Mouse (Mus musculus) spleen, adult 2 months (tissue): ENCODE results near the gene Nav3. TPM values are rescaled to one million over a fixed set of nuclear protein-coding genes. Genes with fewer than 3 reads are reported as not detected.

Experiments
- DNase-seq, 2 experiments: peaks; one replicate each; pipeline versions ENCODE4 v3.0.0 to v3.0.0-alpha.2; 2012 to 2021; ENCODE audit warnings: low spot score in 2 of 2, low read depth in 1 of 2
- H3K27ac ChIP-seq: fragments of 200-500 bp; 2 replicates; pipeline ENCODE4 v1.5.1; 2012; ENCODE audit warnings: low read length, inconsistent platforms; ENCODE audit not compliant: insufficient read depth
- H3K27me3 ChIP-seq: fragments of 200-500 bp; 2 replicates; pipeline ENCODE4 v1.6.1; 2012; ENCODE audit warnings: mild to moderate bottlenecking, moderate library complexity, low read length, inconsistent platforms; ENCODE audit not compliant: control insufficient read depth, insufficient read depth
- H3K36me3 ChIP-seq: fragments of 200-500 bp; 2 replicates; pipeline ENCODE4 v1.6.1; 2012; ENCODE audit warnings: mild to moderate bottlenecking, low read length, inconsistent platforms; ENCODE audit not compliant: control insufficient read depth, insufficient read depth
- H3K4me1 ChIP-seq: fragments of 200-500 bp; 2 replicates; pipeline ENCODE4 v1.6.1; 2011; ENCODE audit warnings: inconsistent platforms; ENCODE audit not compliant: control insufficient read depth, insufficient read depth, insufficient read length
- H3K4me3 ChIP-seq: fragments of 200-500 bp; 2 replicates; pipeline ENCODE4 v1.5.1; 2011; ENCODE audit warnings: mild to moderate bottlenecking, inconsistent platforms; ENCODE audit not compliant: insufficient read depth, insufficient read length; ENCODE audit errors: extremely low read depth
- CTCF ChIP-seq: fragments of 200-500 bp; IDR thresholded peaks from 2 replicates; pipeline ENCODE4 v1.5.1; 2011; ENCODE audit warnings: mild to moderate bottlenecking, inconsistent platforms; ENCODE audit not compliant: insufficient read depth, insufficient read length, insufficient replicate concordance; ENCODE audit errors: extremely low read depth
- POLR2A ChIP-seq: fragments of 200-500 bp; IDR thresholded peaks from 2 replicates; pipeline ENCODE4 v1.6.1; 2011; ENCODE audit warnings: low read depth, low read length, inconsistent platforms
- WGBS: fragments of 180-500 bp; shearing (Covaris S2); methylation state at CpG from one replicate; pipeline ENCODE4 v1.1.7; 2018; 5-methylcytosine and 5-hydroxymethylcytosine counted together
- polyA plus RNA-seq: library from polyadenylated mRNA; depleted of rRNA; stranded (reverse); fragments of >200 nt; gene quantifications from 2 replicates; pipeline ENCODE4 v1.2.3, GENCODE M21; 2012

The Nav3 gene
- polyA plus RNA-seq, 1 experiment, result 0.39 TPM

DNA sequence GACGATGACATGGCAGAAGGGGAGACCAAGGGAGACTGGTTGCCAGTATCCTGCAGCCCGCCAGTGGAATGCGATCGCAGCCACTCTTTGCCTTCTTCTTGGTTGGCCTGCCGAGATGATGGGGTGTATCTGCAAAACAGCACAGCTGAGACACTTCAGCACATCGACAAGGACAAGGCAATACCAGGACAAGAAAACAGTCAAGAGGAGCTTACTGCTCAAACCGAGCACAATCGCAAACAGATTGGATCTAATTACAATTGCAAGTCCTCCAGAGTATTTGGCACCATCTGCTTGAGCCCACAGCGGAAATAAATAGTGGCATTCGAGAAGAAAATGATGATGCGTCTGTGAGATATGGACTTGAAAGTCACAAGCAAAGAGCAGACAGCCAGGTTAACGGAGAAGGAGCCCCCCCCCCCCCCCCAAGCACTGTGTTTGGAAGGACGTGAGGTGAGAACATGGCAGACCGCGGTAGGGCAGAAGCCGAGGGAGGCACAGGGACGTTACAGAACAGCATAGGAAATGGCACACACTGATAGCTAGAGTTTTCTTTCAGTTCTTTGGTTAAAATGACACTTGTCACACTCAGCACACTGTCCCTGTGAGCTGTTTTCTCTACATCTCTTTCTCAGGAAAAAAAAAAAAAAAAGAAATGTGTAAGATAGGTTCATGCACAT lies 696.9 kb downstream of the Nav3 start:
- 86% methylated on average over 17 of the region's 17 CpGs for WGBS
- Histone ChIP-seq H3K27me3 (no peaks in the 10 kb centered on the region), H3K4me3 (no peak overlapping the region), H3K27ac (no peak overlapping the region), H3K4me1 (no peaks in the 10 kb centered on the region), H3K36me3 (no peaks in the 10 kb centered on the region)
- DNase-seq, result no peak
- no peak for TF ChIP-seq CTCF
- no peak for TF ChIP-seq POLR2A

DNA sequence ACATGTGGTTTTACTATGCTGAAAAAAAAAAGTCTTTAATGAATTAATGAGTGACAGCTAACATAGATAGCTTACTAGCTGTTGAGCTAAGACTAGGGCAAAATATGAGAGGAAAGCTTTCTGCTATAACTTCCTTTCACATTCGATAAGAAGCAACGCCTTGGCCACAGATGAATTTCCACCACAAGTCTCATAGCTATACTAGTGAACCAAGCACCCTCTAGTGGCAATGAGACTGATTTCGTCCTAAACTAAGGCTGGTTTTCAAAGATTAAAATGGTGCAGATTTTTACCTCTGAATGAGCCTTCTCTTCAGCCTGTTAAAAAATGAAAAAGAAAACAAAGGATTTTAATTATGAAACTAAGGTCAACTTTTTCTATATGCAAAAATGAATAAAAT lies 709.1 kb downstream of the Nav3 start:
- no peak overlapping the region for H3K27ac ChIP-seq
- no peak overlapping the region for H3K4me3 ChIP-seq
- TF ChIP-seq POLR2A, result no peak
- no peak for TF ChIP-seq CTCF
- no peaks in the 10 kb centered on the region for H3K36me3 ChIP-seq
- no peaks in the 10 kb centered on the region for H3K4me1 ChIP-seq
- no peaks in the 10 kb centered on the region for H3K27me3 ChIP-seq
- DNase-seq, result no peak
- 14% methylated on average over 3 of the region's 3 CpGs for WGBS

DNA sequence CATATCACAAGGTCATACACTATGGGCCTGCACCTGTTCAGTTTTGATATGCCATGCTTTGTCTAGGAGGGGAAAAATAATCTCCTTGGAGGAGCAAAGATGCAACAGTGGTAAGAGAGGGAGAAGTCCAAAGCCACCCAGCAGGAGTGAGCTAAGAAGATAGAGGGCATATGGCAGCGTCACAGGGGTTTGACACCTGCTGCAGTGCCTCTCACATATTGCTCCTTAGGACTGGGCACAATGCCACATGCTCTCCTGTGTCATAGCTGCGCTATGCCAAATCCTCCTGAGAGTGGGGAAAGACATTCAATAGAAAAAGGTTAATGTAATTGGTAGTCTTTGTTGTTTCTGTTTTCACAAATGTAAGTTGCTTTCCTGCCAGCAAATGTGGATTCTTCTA lies 714.3 kb downstream of the Nav3 start:
- Histone ChIP-seq H3K27ac (no peak overlapping the region), H3K4me3 (no peak overlapping the region), H3K36me3 (no peaks in the 10 kb centered on the region), H3K4me1 (no peaks in the 10 kb centered on the region), H3K27me3 (no peaks in the 10 kb centered on the region)
- DNase-seq, result no peak
- 76% methylated on average over 2 of the region's 2 CpGs for WGBS
- TF ChIP-seq POLR2A (no peak), CTCF (no peak)

DNA sequence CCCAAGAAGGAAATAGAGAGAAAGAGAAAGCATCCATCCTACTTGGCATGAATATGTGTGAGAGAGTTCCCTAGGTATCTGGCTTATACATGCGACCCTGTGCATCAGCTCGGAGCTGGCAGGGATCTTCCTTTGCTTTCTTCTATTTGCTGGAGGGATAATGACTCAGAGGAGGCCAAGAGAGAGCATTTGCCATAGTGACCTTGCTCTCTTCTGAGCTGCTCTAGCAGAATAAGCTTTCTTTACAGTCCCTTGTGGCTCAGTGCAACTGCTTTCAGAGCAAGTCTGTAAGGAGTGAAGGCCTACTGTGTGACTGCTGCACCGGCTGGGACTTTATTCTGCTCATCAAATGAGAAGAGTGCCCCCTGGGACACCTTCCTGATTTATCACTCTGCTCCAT lies 715.7 kb downstream of the Nav3 start:
- no peak for DNase-seq
- no peak for TF ChIP-seq POLR2A
- TF ChIP-seq CTCF, result no peak
- no peaks in the 10 kb centered on the region for H3K4me1 ChIP-seq
- H3K27me3 ChIP-seq, result no peaks in the 10 kb centered on the region
- no peaks in the 10 kb centered on the region for H3K36me3 ChIP-seq
- WGBS, result 68% methylated on average over 3 of the region's 3 CpGs
- H3K27ac ChIP-seq, result no peak overlapping the region
- no peak overlapping the region for H3K4me3 ChIP-seq

DNA sequence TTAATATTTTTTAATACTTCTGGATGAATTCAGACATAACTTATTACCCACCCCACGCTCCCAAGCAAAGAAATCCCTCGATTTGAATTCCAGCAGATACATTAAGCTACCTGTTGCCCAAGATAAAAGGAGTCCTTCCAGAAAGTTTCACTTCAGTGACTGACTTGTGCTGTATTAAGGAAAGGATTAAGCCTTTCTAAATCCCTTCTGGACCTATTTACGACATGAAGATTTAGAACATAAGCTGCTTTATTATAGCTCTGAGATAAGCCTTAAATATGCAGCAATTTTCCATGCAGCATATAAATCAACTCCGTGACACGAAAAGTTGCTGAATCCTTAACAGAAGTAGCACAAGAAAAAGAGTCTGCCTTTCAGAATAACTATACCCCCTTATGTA lies 732.4 kb downstream of the Nav3 start:
- Histone ChIP-seq H3K4me1 (no peaks in the 10 kb centered on the region), H3K4me3 (no peak overlapping the region), H3K36me3 (no peaks in the 10 kb centered on the region), H3K27me3 (no peaks in the 10 kb centered on the region), H3K27ac (no peak overlapping the region)
- no peak for TF ChIP-seq POLR2A
- no peak for TF ChIP-seq CTCF
- no peak for DNase-seq
- WGBS, result 87% methylated on average over 5 of the region's 5 CpGs

DNA sequence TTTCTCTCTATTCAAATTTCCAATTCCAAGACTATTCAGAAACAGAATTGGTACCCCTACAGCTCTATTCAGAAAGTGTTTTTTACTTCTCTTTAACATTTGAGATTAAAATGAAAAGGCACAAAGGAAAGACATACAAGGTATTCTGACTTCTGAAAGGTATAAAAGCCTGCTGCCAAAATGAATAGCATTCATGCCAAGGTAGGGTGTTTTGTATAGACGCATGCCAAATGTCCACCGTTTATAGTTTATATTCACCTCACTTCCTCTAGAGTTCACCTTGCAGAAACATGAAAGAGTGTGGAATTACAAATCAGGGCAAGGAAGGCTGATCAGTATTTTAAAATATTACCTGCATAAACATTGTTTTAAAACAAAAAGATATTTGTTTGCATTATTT lies 737.2 kb downstream of the Nav3 start:
- no peak for TF ChIP-seq POLR2A
- no peak for DNase-seq
- Histone ChIP-seq H3K27ac (no peak overlapping the region), H3K27me3 (no peaks in the 10 kb centered on the region), H3K4me1 (no peaks in the 10 kb centered on the region), H3K36me3 (no peaks in the 10 kb centered on the region), H3K4me3 (no peak overlapping the region)
- WGBS, result 94% methylated on average over 2 of the region's 2 CpGs

DNA sequence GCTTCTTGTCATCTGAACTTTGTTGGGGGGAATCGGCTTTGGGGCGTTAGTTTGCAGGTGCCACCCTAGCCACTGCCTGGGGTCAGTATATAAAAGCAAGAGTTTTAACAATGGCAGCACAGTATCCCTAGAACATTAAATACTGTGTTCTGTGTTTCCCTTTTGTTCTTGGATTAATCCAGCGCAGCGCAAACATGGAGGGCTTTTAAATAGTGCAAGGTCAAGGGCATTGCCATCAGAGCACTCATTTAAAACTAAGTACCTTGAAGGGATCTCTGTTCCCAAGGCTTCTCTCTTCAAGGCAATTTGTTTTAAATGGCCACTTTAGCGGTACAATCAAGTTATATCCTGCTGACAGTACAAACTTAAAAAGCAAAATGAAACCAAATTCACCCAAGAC lies 737.6 kb downstream of the Nav3 start:
- no peak overlapping the region for H3K27ac ChIP-seq
- WGBS, result 87% methylated on average over 5 of the region's 5 CpGs
- no peak for TF ChIP-seq POLR2A

DNA sequence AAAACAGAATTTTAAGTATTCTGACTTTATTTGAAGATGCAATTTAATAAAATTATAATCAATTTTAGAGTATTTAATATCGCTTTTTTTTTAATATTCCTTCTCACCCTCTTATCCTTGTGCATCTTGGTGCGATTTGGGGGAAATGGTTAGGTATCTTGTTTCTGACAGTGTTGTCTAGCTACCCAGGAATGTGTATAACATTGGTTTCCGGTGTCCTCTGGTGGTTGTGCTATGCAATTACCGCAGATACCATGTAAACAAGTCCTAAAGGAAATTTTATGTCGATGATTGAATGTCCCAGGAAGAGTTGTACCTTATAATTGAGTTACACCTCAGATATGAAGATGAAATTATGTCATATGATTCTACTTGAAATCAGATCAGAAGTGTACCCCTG lies 743.0 kb downstream of the Nav3 start:
- TF ChIP-seq POLR2A (no peak), CTCF (no peak)
- WGBS, result 52% methylated on average over 5 of the region's 5 CpGs
- H3K4me1 ChIP-seq, result no peaks in the 10 kb centered on the region
- H3K27ac ChIP-seq, result no peak overlapping the region
- H3K36me3 ChIP-seq, result no peaks in the 10 kb centered on the region
- no peak overlapping the region for H3K4me3 ChIP-seq
- DNase-seq, result no peak
- no peaks in the 10 kb centered on the region for H3K27me3 ChIP-seq

More for the DNA sequence above, 737.6 kb downstream of the Nav3 start:
- no peaks in the 10 kb centered on the region for H3K27me3 ChIP-seq
- no peaks in the 10 kb centered on the region for H3K36me3 ChIP-seq
- no peak overlapping the region for H3K4me3 ChIP-seq
- DNase-seq, result no peak
- H3K4me1 ChIP-seq, result no peaks in the 10 kb centered on the region
